8 mouse cellular contexts compared by ENCODE assay signal in the genomic region with DNA sequence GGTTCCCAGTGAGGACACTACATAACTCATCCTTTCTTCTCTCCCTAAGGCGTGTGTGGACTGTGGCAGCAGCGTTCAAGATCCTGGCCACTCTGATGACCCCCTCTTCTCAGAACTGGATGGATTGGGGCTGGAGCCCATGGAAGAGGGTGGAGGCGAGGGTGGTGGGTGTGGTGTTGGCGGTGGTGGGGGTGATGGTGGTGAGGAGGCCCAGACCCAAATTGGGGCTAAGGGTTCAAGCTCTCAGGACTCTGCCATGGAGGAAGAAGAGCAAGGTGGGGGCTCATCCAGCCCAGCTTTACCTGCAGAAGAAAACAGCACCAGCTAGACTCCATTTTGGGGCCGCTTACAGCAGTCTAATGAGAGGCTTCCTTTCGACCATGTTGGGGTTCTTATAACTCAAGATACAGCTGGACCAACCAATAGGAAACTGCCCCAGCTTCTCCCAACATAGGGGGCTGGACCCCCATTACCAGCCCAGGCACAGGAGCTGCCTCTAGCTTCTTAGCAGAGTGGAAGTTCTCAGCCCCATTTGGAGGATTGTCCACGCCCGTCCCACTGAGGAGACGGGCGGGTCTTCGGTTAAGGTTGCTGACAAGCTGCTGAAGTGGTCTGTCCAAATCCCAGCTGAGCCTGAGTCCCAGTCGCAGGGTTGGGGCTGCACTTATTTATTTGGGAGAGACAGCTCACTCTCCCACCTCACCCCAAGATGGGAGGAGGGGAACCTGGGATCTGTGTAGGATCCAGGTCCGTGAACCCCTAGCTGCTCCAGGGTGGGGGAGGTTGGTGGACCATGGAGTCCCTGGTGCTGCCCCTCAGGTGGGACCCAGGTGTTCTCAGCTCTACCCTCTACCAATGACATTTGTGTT. TPM values are rescaled to one million over a fixed set of nuclear protein-coding genes. Genes with fewer than 3 reads are reported as not detected.
DNase-seq lines count a peak whose midpoint lies in the region; ATAC-seq lines count a peak whose summit lies in the region.

No protein-coding gene starts in this region.

- no peak for ATAC-seq in intestine, embryonic 16.5 days
- no peak for ATAC-seq in intestine, embryonic 15.5 days

- H3K9me3 ChIP-seq in intestine, embryonic 16.5 days (ENCODE audit: control insufficient read depth, low read length), result no peaks in the 10 kb centered on the region
- H3K9me3 ChIP-seq in intestine, embryonic 15.5 days, result no peaks in the 10 kb centered on the region

- H3K36me3 ChIP-seq in intestine, embryonic 16.5 days (ENCODE audit: control insufficient read depth, insufficient read depth, low read length), result peaks cover 39% of the 10 kb centered on the region
- peaks cover 43% of the 10 kb centered on the region for H3K36me3 ChIP-seq in intestine, embryonic 15.5 days

- no peak overlapping the region for H3K4me3 ChIP-seq in intestine, embryonic 16.5 days (ENCODE audit: low read length)
- H3K4me3 ChIP-seq in intestine, embryonic 15.5 days (replicated peaks), result no peak overlapping the region

- H3K4me1 ChIP-seq in intestine, embryonic 16.5 days (ENCODE audit: control insufficient read depth, insufficient read depth, low read length), result peaks cover 8% of the 10 kb centered on the region
- 0 out of 2 replicates have a peak, but pooled peaks cover 11% of the 10 kb centered on the region for H3K4me1 ChIP-seq in intestine, embryonic 15.5 days (replicated peaks)

- H3K9ac ChIP-seq in intestine, embryonic 16.5 days (ENCODE audit: low read depth, low read length), result peak overlapping the region; percentile 7; the same call in 1 of the 2 replicates
- H3K9ac ChIP-seq in intestine, embryonic 15.5 days, result no peak overlapping the region

- H3K27ac ChIP-seq in intestine, embryonic 16.5 days (ENCODE audit: low read length), result no peak overlapping the region
- no peak overlapping the region for H3K27ac ChIP-seq in intestine, embryonic 15.5 days

- H3K4me2 ChIP-seq in intestine, embryonic 16.5 days (ENCODE audit: low read depth, low read length), result no peak overlapping the region
- no peak overlapping the region for H3K4me2 ChIP-seq in intestine, embryonic 15.5 days (replicated peaks)

- DNase-seq in cerebellum, adult 9-10 months, result peak; percentile 55
- DNase-seq in cerebellum, postnatal 4 days (ENCODE audit: low spot score in 2 of 2), result no peak
- DNase-seq in thymus, postnatal 4 days, result peak; percentile 14
- no peak for DNase-seq in thymus, postnatal 36 days
- no peak for DNase-seq in left cerebral cortex, adult 11 months (ENCODE audit: low spot score)
- no peak for DNase-seq in right cerebral cortex, postnatal 36 days (ENCODE audit: low spot score in 2 of 2)

- 86% methylated on average over 13 of the region's 13 CpGs for WGBS in intestine, embryonic 16.5 days
- 84% methylated on average over 13 of the region's 13 CpGs for WGBS in intestine, embryonic 15.5 days

- H3K27me3 ChIP-seq in intestine, embryonic 16.5 days (replicated peaks; ENCODE audit: control insufficient read depth, insufficient read depth, low read length), result no peaks in the 10 kb centered on the region
- no peaks in the 10 kb centered on the region for H3K27me3 ChIP-seq in intestine, embryonic 15.5 days (replicated peaks)

RNA-seq across cellular contexts. Expression of a gene that starts 10.9 kb away (rescaled TPM):
- 0.29 and 0.33 TPM in 2 replicates for polyA plus RNA-seq in intestine, embryonic 16.5 days (2015; fragmentation: Nextera tagmentation; extraction: Ambion mirVana)
- polyA plus RNA-seq in intestine, embryonic 15.5 days (2015; fragmentation: Nextera tagmentation; extraction: Ambion mirVana), result 0.62 and 0.70 TPM in 2 replicates

RNA-seq across cellular contexts. Expression of a gene that starts 13.1 kb away (rescaled TPM):
- polyA plus RNA-seq in intestine, embryonic 16.5 days (2015; fragmentation: Nextera tagmentation; extraction: Ambion mirVana), result 0.11 and 0.29 TPM in 2 replicates
- 0.29 and 0.34 TPM in 2 replicates for polyA plus RNA-seq in intestine, embryonic 15.5 days (2015; fragmentation: Nextera tagmentation; extraction: Ambion mirVana)

RNA-seq across cellular contexts. Expression of a gene that starts 14.2 kb away (rescaled TPM):
- polyA plus RNA-seq in intestine, embryonic 16.5 days (2015; fragmentation: Nextera tagmentation; extraction: Ambion mirVana), result 13.6 and 13.7 TPM in 2 replicates
- 11.9 and 15.6 TPM in 2 replicates for polyA plus RNA-seq in intestine, embryonic 15.5 days (2015; fragmentation: Nextera tagmentation; extraction: Ambion mirVana)

RNA-seq across cellular contexts. Expression of a gene that starts 16.4 kb away (rescaled TPM):
- polyA plus RNA-seq in intestine, embryonic 16.5 days (2015; fragmentation: Nextera tagmentation; extraction: Ambion mirVana), result 0.31 and 0.45 TPM in 2 replicates
- polyA plus RNA-seq in intestine, embryonic 15.5 days (2015; fragmentation: Nextera tagmentation; extraction: Ambion mirVana), result 0.19 and 0.29 TPM in 2 replicates

RNA-seq across cellular contexts. Expression of a gene that starts 21.0 kb away (rescaled TPM):
- polyA plus RNA-seq in intestine, embryonic 16.5 days (2015; fragmentation: Nextera tagmentation; extraction: Ambion mirVana), result 65.8 TPM in 2 replicates
- 61.8 and 64.2 TPM in 2 replicates for polyA plus RNA-seq in intestine, embryonic 15.5 days (2015; fragmentation: Nextera tagmentation; extraction: Ambion mirVana)

Comparison
In these comparisons a context has a peak if more than half of its experiments do, and no peak if none do; other contexts are left out.
1. DNase-seq: peak in cerebellum, adult 9-10 months (single experiment) and thymus, postnatal 4 days (single experiment); none in cerebellum, postnatal 4 days (0 of 2), thymus, postnatal 36 days (0 of 2), left cerebral cortex, adult 11 months (single experiment) and right cerebral cortex, postnatal 36 days (0 of 2).